Mouse (Mus musculus): ENCODE measurements around the gene Wdr35. TPM values are rescaled to one million over a fixed set of nuclear protein-coding genes. Genes with fewer than 3 reads are reported as not detected.

Wdr35 gene
- polyA plus RNA-seq (2015; fragmentation: Illumina TruSeq; extraction: RNeasy Lipid Tissue Mini Kit (QIAGEN cat#74804); ENCODE audit: insufficient read depth, low read depth, low replicate concordance), result 2.8 TPM

DNA sequence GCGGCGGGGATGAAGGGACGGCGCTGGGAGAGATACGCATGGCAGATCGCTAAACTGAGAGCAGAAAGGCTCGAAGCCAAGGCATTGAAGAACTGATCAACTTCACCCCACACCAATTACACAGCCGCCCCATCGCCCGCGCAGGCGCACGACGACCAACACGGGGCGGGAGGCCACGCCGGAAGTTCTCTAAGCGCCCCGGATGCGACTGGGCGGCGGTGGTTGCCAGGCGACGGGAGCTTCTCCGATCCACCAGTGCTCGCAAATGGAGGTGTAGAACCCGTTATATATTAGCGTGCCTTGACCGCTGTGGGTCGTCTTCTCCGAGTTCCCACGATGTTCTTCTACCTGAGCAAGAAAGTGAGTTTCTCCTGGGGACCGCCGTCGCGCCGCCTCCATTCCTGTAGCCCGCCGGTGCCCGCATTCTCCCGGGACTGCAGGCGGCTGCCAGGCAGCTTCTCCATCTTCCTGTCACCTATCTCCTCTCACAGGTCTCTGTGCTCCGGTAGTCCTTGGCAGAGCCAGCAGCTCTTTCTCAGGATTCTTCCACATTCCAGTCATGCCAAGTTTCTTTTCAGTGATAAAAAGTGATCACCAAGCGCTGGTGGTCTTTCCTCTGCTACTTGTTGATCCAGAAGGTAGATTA lies at the start of gene Wdr35:
TSS of gene Wdr35 (plus strand) at position 73 of the 646 bp plus-strand sequence.

DNA sequence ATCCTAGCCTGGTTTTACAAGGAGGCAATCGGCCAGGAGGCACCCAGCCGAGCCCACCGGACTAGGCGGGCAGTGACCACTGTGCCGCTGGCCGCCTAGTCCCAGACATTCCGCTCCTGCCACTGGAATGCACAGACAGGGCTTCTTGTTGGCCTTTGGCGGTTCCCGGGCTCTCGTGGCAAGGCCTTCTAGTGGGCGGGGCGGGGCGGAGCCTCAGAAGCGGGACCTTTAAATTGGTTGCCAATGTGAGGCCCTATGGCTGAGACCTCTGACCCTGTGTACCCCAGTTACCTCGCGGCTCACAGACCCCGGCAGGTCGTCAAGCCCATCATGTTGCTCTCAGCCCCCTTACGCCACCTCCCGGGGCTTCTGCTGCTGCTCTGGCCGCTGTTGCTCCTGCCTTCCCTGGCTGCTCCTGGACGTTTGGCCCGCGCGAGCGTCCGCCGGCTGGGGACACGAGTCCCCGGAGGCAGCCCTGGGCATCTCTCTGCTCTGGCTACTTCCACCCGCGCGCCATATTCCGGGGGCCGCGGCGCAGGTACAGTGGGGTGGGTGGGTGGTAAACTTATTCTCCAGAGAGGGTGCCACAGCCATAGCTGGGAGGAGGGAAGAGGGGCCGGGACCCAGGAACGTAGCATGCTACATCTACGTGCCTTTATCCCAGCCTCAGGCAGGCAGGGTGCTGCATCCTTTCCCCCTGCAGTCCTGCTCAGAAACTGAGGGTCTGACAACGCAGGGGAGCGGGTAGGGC lies 25.8 kb upstream of the Wdr35 start, which contains the start of gene Matn3:
TSS of gene Matn3 (plus strand) at position 216 of the 751 bp plus-strand sequence.

DNA sequence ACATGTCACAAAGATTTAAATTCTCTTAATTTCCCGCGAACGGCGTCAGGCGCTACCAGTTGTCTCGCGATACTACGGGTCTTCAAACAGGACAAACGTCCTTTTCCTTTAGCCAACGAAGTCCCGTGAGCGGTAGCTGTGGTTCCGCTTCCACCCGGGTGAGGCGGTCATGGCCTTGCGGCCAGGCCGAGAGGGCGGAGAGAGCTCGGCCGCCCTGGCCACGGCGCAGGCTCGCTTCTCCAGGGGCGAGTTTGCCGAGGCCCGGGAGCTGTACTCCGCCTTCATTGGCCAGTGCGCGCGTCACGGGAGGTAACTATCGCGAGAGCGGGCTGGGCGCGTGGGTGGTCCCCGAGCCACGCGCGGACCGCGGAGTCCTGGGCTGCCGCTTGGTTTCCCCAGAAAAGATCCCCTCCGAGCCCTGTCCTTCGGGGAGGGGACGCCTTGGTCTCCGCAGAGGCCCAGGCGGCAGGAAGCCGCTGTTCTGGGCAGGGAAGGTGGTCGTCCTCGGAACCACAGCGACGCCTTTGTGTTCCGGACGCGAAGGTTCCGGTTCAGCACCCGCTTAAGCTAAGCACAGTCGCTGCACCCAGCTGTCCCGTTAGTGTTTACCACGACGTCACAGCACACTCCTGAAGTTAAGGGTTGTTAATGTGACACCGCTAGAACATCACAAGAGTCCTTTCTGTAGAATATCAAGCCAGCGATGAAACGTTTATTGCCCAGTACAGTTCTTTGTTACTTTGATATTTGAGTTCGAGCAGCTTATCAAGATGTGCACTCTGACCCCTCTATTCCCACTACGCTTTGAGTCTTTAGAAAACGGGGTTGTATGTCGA lies 56.4 kb downstream of the Wdr35 start, which contains the start of gene Ttc32:
TSS of gene Ttc32 (plus strand) at position 110 of the 836 bp plus-strand sequence.

Other genes with a start within 250 kb of the Wdr35 start
- 4.2 TPM for gene Sdc1, start 202.6 kb upstream of the Wdr35 start, polyA plus RNA-seq (2015; fragmentation: Illumina TruSeq; extraction: RNeasy Lipid Tissue Mini Kit (QIAGEN cat#74804); ENCODE audit: insufficient read depth, low read depth, low replicate concordance)
- gene Laptm4a, start 52.2 kb upstream of the Wdr35 start, polyA plus RNA-seq (2015; fragmentation: Illumina TruSeq; extraction: RNeasy Lipid Tissue Mini Kit (QIAGEN cat#74804); ENCODE audit: insufficient read depth, low read depth, low replicate concordance), result 119 TPM
- not detected for gene Matn3, start 26.0 kb upstream of the Wdr35 start, polyA plus RNA-seq (2015; fragmentation: Illumina TruSeq; extraction: RNeasy Lipid Tissue Mini Kit (QIAGEN cat#74804); ENCODE audit: insufficient read depth, low read depth, low replicate concordance)
- 4.7 TPM for gene Ttc32, start 56.1 kb downstream of the Wdr35 start, polyA plus RNA-seq (2015; fragmentation: Illumina TruSeq; extraction: RNeasy Lipid Tissue Mini Kit (QIAGEN cat#74804); ENCODE audit: insufficient read depth, low read depth, low replicate concordance)